Mouse (Mus musculus) thymus, postnatal 25 days (tissue): Measurements from ENCODE around the gene Edaradd.
A peak's percentile ranks its signal among the peaks of the same experiment; 100 is the strongest.

Experiments used
- DNase-seq: peaks from one replicate; pipeline ENCODE4 v3.0.0; 2022

The Edaradd gene

GRCm38 (mm10) chr13:12460443-12460842 lies 59.8 kb downstream of the Edaradd start:
- peak; percentile 73 for DNase-seq

- no peak for DNase-seq
These were observed 63.5 kb downstream of the Edaradd start for GRCm38 (mm10) chr13:12456711-12457110.

- DNase-seq = no peak
These were observed 65.4 kb downstream of the Edaradd start for GRCm38 (mm10) chr13:12454686-12455390.

GRCm38 (mm10) chr13:12453150-12453549 lies 67.1 kb downstream of the Edaradd start:
- DNase-seq = no peak

- no peak for DNase-seq
These were observed 78.1 kb downstream of the Edaradd start for GRCm38 (mm10) chr13:12442008-12442587.

GRCm38 (mm10) chr13:12440813-12441212 lies 79.4 kb downstream of the Edaradd start:
- DNase-seq = no peak

- DNase-seq = no peak
These were observed 80.7 kb downstream of the Edaradd start for GRCm38 (mm10) chr13:12439586-12439985.

GRCm38 (mm10) chr13:12433843-12434242 lies 86.4 kb downstream of the Edaradd start:
- DNase-seq = no peak

- DNase-seq = no peak
These were observed 91.7 kb downstream of the Edaradd start for GRCm38 (mm10) chr13:12428556-12428955.
